Mouse (Mus musculus): Measurements from ENCODE around the gene Npc1l1. TPM values are rescaled to one million over a fixed set of nuclear protein-coding genes. Genes with fewer than 3 reads are reported as not detected.

Gene Npc1l1
- total and polyA plus RNA-seq, 2 experiments from 2014 or later: 0.05 to 0.09 TPM

DNA sequence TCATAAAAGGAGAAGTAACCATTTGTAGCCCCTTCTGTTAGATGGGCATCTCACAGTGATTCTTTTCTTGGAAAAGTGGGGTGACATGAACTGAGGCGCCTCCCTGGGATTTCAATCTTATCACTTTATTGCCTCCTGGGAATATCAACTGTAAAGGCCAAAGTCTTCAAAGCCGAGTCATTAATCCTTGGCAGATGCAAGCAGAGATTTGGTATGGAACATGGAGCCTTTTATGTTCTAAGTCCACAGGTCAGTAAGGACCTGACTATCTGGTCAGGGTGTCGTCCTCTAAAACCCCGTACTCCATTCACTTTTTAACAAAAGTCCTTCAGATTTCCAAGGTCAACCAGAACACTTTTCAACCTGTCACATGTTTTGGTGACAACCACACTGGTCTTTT, 22.9 kb upstream of the Npc1l1 start:
- H3K4me1 ChIP-seq (ENCODE audit: insufficient read depth, low read length): no peaks in the 10 kb centered on the region
- no peak for TF ChIP-seq CTCF (IDR thresholded peaks at IDR 0.05)
- peaks cover 6% of the 10 kb centered on the region; the same call in 1 of the 2 replicates for H3K36me3 ChIP-seq (ENCODE audit: insufficient read depth, low read length)
- H3K27me3 ChIP-seq (ENCODE audit: insufficient read depth, low read length): no peaks in the 10 kb centered on the region
- no peak overlapping the region for H3K27ac ChIP-seq (ENCODE audit: low read depth, low read length)
- H3K9ac ChIP-seq (replicated peaks; ENCODE audit: low read length, poor library complexity, severe bottlenecking): no peak overlapping the region
- no peak overlapping the region for H3K4me2 ChIP-seq (ENCODE audit: low read depth, low read length, poor library complexity, severe bottlenecking)
- ATAC-seq (ENCODE audit: low FRiP score) (no peak), DNase-seq (ENCODE audit: low spot score) (no peak)
- no peak overlapping the region for H3K4me3 ChIP-seq (ENCODE audit: low read depth, low read length)
- no peaks in the 10 kb centered on the region for H3K9me3 ChIP-seq (ENCODE audit: low read length)
- 88% methylated on average over 4 of the region's 4 CpGs for WGBS

DNA sequence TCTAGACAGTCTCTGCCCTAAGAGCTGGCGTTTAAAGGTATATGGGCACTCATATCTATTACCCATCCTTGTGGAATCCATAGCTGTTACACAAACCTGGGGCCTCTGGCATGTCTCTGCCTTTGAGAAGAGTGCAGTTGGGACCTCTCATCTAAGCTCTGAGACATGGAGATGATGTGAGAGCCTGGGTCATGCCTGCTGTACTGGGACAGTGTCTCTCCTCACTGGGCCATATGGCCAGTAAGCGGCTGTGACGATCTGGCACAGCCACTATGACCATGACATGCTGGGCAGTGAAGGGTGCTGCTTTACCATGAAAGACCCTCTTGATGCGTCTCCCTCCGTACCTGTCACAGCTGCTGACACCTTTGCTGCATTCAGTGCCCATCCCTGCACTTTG, 22.3 kb upstream of the Npc1l1 start:
- DNase-seq (ENCODE audit: low spot score) (no peak), ATAC-seq (ENCODE audit: low FRiP score) (no peak)
- no peaks in the 10 kb centered on the region for H3K9me3 ChIP-seq (ENCODE audit: low read length)
- H3K9ac ChIP-seq (replicated peaks; ENCODE audit: low read length, poor library complexity, severe bottlenecking): no peak overlapping the region
- no peaks in the 10 kb centered on the region for H3K27me3 ChIP-seq (ENCODE audit: insufficient read depth, low read length)
- 91% methylated on average over 5 of the region's 5 CpGs for WGBS
- H3K4me3 ChIP-seq (ENCODE audit: low read depth, low read length): no peak overlapping the region
- H3K36me3 ChIP-seq (ENCODE audit: insufficient read depth, low read length): peaks cover under 1% of the 10 kb centered on the region; the same call in 1 of the 2 replicates
- no peak overlapping the region for H3K27ac ChIP-seq (ENCODE audit: low read depth, low read length)
- no peaks in the 10 kb centered on the region for H3K4me1 ChIP-seq (ENCODE audit: insufficient read depth, low read length)
- no peak for TF ChIP-seq CTCF (IDR thresholded peaks at IDR 0.05)
- no peak overlapping the region for H3K4me2 ChIP-seq (ENCODE audit: low read depth, low read length, poor library complexity, severe bottlenecking)

DNA sequence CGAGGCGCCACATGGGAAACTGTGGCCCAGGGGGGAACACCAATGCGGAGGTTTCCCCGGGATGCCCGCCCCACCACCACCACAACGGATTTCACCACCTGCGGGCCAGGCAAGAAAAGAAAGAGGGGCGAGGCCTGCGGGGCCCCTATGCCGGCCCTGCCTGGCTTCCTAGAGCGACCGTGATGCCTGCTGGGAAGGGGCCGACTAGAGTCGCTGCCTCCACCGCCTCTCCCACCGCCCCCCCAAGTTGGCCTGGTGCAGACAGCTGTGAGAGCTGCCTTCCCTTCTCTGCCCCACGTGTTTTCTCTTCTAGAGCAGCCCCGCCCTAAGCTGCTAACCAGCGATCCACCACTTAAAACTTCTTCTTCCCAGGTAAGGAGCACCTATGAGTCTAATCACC, 14.8 kb upstream of the Npc1l1 start:
- TF ChIP-seq CTCF (IDR thresholded peaks at IDR 0.05): no peak
- ATAC-seq (ENCODE audit: low FRiP score): no peak
- H3K9ac ChIP-seq (replicated peaks; ENCODE audit: low read length, poor library complexity, severe bottlenecking): no peak overlapping the region
- H3K4me2 ChIP-seq (ENCODE audit: low read depth, low read length, poor library complexity, severe bottlenecking): no peak overlapping the region
- no peak overlapping the region for H3K27ac ChIP-seq (ENCODE audit: low read depth, low read length)
- no peaks in the 10 kb centered on the region for H3K27me3 ChIP-seq (ENCODE audit: insufficient read depth, low read length)
- H3K4me3 ChIP-seq (ENCODE audit: low read depth, low read length): no peak overlapping the region
- no peak for DNase-seq (ENCODE audit: low spot score)
- no peaks in the 10 kb centered on the region for H3K4me1 ChIP-seq (ENCODE audit: insufficient read depth, low read length)
- no peaks in the 10 kb centered on the region for H3K9me3 ChIP-seq (ENCODE audit: low read length)
- H3K36me3 ChIP-seq (ENCODE audit: insufficient read depth, low read length): no peaks in the 10 kb centered on the region
- WGBS: 45% methylated on average over 19 of the region's 19 CpGs

DNA sequence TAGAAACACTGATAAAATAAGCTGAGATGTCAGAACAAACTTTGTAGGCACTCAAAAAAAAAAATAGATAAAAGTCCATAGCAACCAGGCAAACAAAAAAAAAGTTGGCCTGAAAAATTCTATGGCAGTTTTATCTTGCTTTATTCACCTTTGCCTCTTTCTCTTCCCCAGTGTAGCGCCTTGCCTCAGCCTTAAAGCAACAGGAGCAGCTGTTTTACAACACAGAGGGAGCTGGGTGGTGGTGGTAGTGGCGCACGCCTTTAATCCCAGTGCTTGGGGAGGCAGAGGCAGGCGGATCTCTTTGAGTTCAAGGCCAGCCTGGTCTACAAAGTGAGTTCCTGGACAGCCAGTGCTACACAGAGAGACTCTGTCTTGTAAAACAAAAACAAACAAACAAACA, 3.1 kb upstream of the Npc1l1 start:
- no peaks in the 10 kb centered on the region for H3K36me3 ChIP-seq (ENCODE audit: insufficient read depth, low read length)
- TF ChIP-seq CTCF (IDR thresholded peaks at IDR 0.05): no peak
- H3K27ac ChIP-seq (ENCODE audit: low read depth, low read length): no peak overlapping the region
- no peak overlapping the region for H3K4me3 ChIP-seq (ENCODE audit: low read depth, low read length)
- H3K9me3 ChIP-seq (ENCODE audit: low read length): no peaks in the 10 kb centered on the region
- no peaks in the 10 kb centered on the region for H3K4me1 ChIP-seq (ENCODE audit: insufficient read depth, low read length)
- DNase-seq (ENCODE audit: low spot score) (no peak), ATAC-seq (ENCODE audit: low FRiP score) (no peak)
- H3K27me3 ChIP-seq (ENCODE audit: insufficient read depth, low read length): no peaks in the 10 kb centered on the region
- no peak overlapping the region for H3K9ac ChIP-seq (replicated peaks; ENCODE audit: low read length, poor library complexity, severe bottlenecking)
- no peak overlapping the region for H3K4me2 ChIP-seq (ENCODE audit: low read depth, low read length, poor library complexity, severe bottlenecking)
- 84% methylated on average over 4 of the region's 4 CpGs for WGBS

DNA sequence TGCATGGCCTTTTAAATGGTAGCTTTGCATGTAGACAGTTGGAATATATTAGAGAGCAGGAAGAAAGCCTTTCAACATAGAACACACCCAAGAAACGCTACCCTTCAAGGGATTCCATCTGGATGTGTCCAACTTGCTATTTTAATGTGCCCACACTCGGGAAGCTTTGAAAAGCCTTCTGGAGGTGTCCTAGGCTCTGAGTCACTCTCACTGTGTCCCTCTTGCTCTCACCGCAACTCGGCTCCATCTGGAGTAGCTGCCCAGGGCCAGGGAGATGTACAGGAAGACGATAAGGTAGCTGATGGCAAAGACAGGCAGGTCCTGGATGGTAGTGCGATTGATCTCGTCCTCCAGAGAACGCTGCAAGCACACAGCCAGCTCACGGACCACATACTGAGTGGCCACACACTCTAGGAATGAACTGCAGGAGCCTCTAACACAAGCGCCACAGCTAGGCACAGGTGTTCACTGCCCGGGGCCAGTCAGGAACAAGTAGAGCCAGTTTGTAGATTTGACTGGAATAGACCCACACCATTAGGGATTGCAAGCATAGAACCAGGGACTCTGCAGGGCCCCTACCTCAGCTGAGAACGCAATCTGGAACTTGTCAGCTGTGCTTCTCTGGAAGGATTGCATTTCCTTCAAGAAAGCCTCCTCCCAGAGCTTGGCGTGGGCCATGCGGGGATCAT, 5.3 kb downstream of the Npc1l1 start:
- ATAC-seq (ENCODE audit: low FRiP score) (no peak), DNase-seq (ENCODE audit: low spot score) (no peak)
- TF ChIP-seq CTCF (IDR thresholded peaks at IDR 0.05): no peak
- WGBS: 81% methylated on average over 14 of the region's 14 CpGs
- no peak overlapping the region for H3K27ac ChIP-seq (ENCODE audit: low read depth, low read length)
- no peaks in the 10 kb centered on the region for H3K9me3 ChIP-seq (ENCODE audit: low read length)
- H3K4me3 ChIP-seq (ENCODE audit: low read depth, low read length): no peak overlapping the region
- no peak overlapping the region for H3K9ac ChIP-seq (replicated peaks; ENCODE audit: low read length, poor library complexity, severe bottlenecking)
- H3K4me2 ChIP-seq (ENCODE audit: low read depth, low read length, poor library complexity, severe bottlenecking): no peak overlapping the region
- H3K27me3 ChIP-seq (ENCODE audit: insufficient read depth, low read length): no peaks in the 10 kb centered on the region
- H3K4me1 ChIP-seq (ENCODE audit: insufficient read depth, low read length): no peaks in the 10 kb centered on the region
- no peaks in the 10 kb centered on the region for H3K36me3 ChIP-seq (ENCODE audit: insufficient read depth, low read length)

DNA sequence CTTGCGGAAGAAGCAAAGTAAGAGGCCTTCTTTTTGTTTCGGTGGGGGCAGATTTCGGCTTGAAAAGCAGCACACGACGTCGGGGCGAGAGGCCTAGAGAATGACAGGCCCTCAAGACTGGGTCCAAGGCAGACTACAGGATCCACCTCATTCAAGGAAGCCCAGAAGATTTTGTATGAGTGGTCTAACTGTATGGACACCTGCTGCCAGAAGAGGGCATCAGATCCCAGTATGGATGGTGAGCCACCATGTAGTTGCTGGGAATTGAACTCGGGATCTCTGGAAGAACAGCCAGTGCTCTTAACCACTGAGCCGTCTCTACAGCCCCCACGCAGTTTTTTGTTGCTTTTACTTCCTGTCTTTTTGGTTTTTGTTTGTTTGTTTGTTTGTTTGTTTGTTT, 7.8 kb downstream of the Npc1l1 start:
- Histone ChIP-seq H3K4me1 (ENCODE audit: insufficient read depth, low read length) (no peaks in the 10 kb centered on the region), H3K9me3 (ENCODE audit: low read length) (no peaks in the 10 kb centered on the region), H3K36me3 (ENCODE audit: insufficient read depth, low read length) (no peaks in the 10 kb centered on the region), H3K27me3 (ENCODE audit: insufficient read depth, low read length) (no peaks in the 10 kb centered on the region), H3K9ac (replicated peaks; ENCODE audit: low read length, poor library complexity, severe bottlenecking) (no peak overlapping the region), H3K4me3 (ENCODE audit: low read depth, low read length) (no peak overlapping the region), H3K4me2 (ENCODE audit: low read depth, low read length, poor library complexity, severe bottlenecking) (no peak overlapping the region), H3K27ac (ENCODE audit: low read depth, low read length) (no peak overlapping the region)
- 95% methylated on average over 10 of the region's 10 CpGs for WGBS
- DNase-seq (ENCODE audit: low spot score) (no peak), ATAC-seq (ENCODE audit: low FRiP score) (no peak)
- TF ChIP-seq CTCF (IDR thresholded peaks at IDR 0.05): no peak

Data from midbrain, postnatal 0 days (tissue).